Mouse (Mus musculus): ENCODE results near the gene Plscr5. TPM values are rescaled to one million over a fixed set of nuclear protein-coding genes. Genes with fewer than 3 reads are reported as not detected.

Plscr5 gene
- polyA plus RNA-seq, 1 experiment from 2014 or later: 0.22 TPM

- ATAC-seq (ENCODE audit: insufficient read depth, low FRiP score): no peak
- H3K36me3 ChIP-seq (ENCODE audit: control insufficient read depth, insufficient read depth, low read length): no peaks in the 10 kb centered on the region
Observed at GRCm38 (mm10) chr9:92199564-92199963, 6.8 kb downstream of the Plscr5 start.

GRCm38 (mm10) chr9:92204397-92204796 lies 11.7 kb downstream of the Plscr5 start:
- no peaks in the 10 kb centered on the region for H3K9me3 ChIP-seq (replicated peaks; ENCODE audit: control insufficient read depth, low read length)
- 41% methylated on average over 2 of the region's 2 CpGs for WGBS
- no peaks in the 10 kb centered on the region for H3K27me3 ChIP-seq (ENCODE audit: control insufficient read depth, insufficient read depth, low read length)
- H3K4me2 ChIP-seq (ENCODE audit: low read depth, low read length): no peak overlapping the region
- H3K4me1 ChIP-seq (ENCODE audit: control insufficient read depth, insufficient read depth, low read length): no peaks in the 10 kb centered on the region
- H3K9ac ChIP-seq (ENCODE audit: low read length): no peak overlapping the region
- no peak overlapping the region for H3K27ac ChIP-seq (ENCODE audit: low read length)
- no peak for ATAC-seq (ENCODE audit: insufficient read depth, low FRiP score)
- no peak overlapping the region for H3K4me3 ChIP-seq (replicated peaks; ENCODE audit: low read length)
- no peaks in the 10 kb centered on the region for H3K36me3 ChIP-seq (ENCODE audit: control insufficient read depth, insufficient read depth, low read length)

More at GRCm38 (mm10) chr9:92199564-92199963, 6.8 kb downstream of the Plscr5 start:
- H3K4me2 ChIP-seq (ENCODE audit: low read depth, low read length): no peak overlapping the region
- H3K4me1 ChIP-seq (ENCODE audit: control insufficient read depth, insufficient read depth, low read length): no peaks in the 10 kb centered on the region
- no peak overlapping the region for H3K4me3 ChIP-seq (replicated peaks; ENCODE audit: low read length)
- H3K9me3 ChIP-seq (replicated peaks; ENCODE audit: control insufficient read depth, low read length): no peaks in the 10 kb centered on the region
- no peak overlapping the region for H3K9ac ChIP-seq (ENCODE audit: low read length)
- H3K27me3 ChIP-seq (ENCODE audit: control insufficient read depth, insufficient read depth, low read length): no peaks in the 10 kb centered on the region
- WGBS: 70% methylated on average over 5 of the region's 5 CpGs
- no peak overlapping the region for H3K27ac ChIP-seq (ENCODE audit: low read length)

DNA sequence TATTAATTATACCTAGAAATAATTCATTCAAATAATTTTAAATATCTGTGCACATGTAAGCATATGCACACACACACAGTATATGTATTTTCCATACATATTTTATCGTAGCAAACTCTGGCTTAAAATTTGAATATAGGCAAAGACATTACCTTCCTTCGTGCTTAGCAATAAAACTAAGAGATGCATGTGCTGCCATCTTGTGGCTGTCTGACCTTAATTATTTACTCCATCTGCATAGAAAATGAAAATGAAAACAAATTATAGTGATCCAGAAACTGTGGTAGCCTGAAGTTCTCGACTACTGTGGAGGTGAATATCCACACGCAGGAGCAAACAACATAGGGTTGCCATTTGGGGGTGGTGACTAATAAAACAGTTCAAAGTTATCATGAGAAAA lies 14.6 kb downstream of the Plscr5 start:
- no peak overlapping the region for H3K27ac ChIP-seq (ENCODE audit: low read length)
- H3K9me3 ChIP-seq (replicated peaks; ENCODE audit: control insufficient read depth, low read length): no peaks in the 10 kb centered on the region
- H3K4me2 ChIP-seq (ENCODE audit: low read depth, low read length): no peak overlapping the region
- WGBS: 42% methylated on average over 4 of the region's 4 CpGs
- ATAC-seq (ENCODE audit: insufficient read depth, low FRiP score): no peak
- H3K36me3 ChIP-seq (ENCODE audit: control insufficient read depth, insufficient read depth, low read length): no peaks in the 10 kb centered on the region
- H3K4me1 ChIP-seq (ENCODE audit: control insufficient read depth, insufficient read depth, low read length): 0 out of 2 replicates have a peak, but pooled peaks cover 4% of the 10 kb centered on the region
- H3K4me3 ChIP-seq (replicated peaks; ENCODE audit: low read length): no peak overlapping the region
- H3K9ac ChIP-seq (ENCODE audit: low read length): no peak overlapping the region
- H3K27me3 ChIP-seq (ENCODE audit: control insufficient read depth, insufficient read depth, low read length): no peaks in the 10 kb centered on the region

GRCm38 (mm10) chr9:92207757-92208156 lies 15.0 kb downstream of the Plscr5 start:
- Histone ChIP-seq H3K36me3 (ENCODE audit: control insufficient read depth, insufficient read depth, low read length) (no peaks in the 10 kb centered on the region), H3K9me3 (replicated peaks; ENCODE audit: control insufficient read depth, low read length) (no peaks in the 10 kb centered on the region), H3K27me3 (ENCODE audit: control insufficient read depth, insufficient read depth, low read length) (no peaks in the 10 kb centered on the region), H3K4me1 (ENCODE audit: control insufficient read depth, insufficient read depth, low read length) (0 out of 2 replicates have a peak, but pooled peaks cover 4% of the 10 kb centered on the region), H3K4me2 (ENCODE audit: low read depth, low read length) (no peak overlapping the region), H3K4me3 (replicated peaks; ENCODE audit: low read length) (no peak overlapping the region), H3K9ac (ENCODE audit: low read length) (no peak overlapping the region), H3K27ac (ENCODE audit: low read length) (no peak overlapping the region)
- 75% methylated on average over 8 of the region's 8 CpGs for WGBS
- ATAC-seq (ENCODE audit: insufficient read depth, low FRiP score): no peak

DNA sequence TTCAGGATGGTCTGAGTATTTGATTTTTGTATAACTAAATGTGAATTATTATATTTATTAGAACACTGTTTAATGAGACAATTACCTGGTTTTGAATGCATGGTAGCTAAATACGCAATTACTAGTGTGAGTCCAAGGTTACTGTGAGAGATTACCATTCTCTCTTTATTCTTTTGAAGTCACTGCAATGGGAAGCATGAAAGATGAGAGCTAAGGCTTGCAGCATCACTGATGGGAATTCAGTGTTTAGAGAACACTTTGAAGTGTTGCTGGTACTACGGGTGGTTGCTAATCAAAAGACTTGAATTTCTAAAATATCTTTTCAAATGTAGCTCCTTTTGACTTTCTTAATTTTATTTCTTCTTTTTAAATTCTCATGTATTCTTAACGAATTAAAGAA lies 17.1 kb downstream of the Plscr5 start:
- H3K4me1 ChIP-seq (ENCODE audit: control insufficient read depth, insufficient read depth, low read length): 0 out of 2 replicates have a peak, but pooled peaks cover 4% of the 10 kb centered on the region
- H3K9me3 ChIP-seq (replicated peaks; ENCODE audit: control insufficient read depth, low read length): no peaks in the 10 kb centered on the region
- ATAC-seq (ENCODE audit: insufficient read depth, low FRiP score): no peak
- H3K27ac ChIP-seq (ENCODE audit: low read length): no peak overlapping the region
- H3K27me3 ChIP-seq (ENCODE audit: control insufficient read depth, insufficient read depth, low read length): no peaks in the 10 kb centered on the region
- H3K4me2 ChIP-seq (ENCODE audit: low read depth, low read length): no peak overlapping the region
- no peak overlapping the region for H3K4me3 ChIP-seq (replicated peaks; ENCODE audit: low read length)
- WGBS: 76% methylated on average over 3 of the region's 3 CpGs
- no peak overlapping the region for H3K9ac ChIP-seq (ENCODE audit: low read length)
- H3K36me3 ChIP-seq (ENCODE audit: control insufficient read depth, insufficient read depth, low read length): no peaks in the 10 kb centered on the region

GRCm38 (mm10) chr9:92210386-92210967 lies 17.7 kb downstream of the Plscr5 start:
- Histone ChIP-seq H3K27ac (ENCODE audit: low read length) (peak overlapping the region; percentile 49; the same call in 1 of the 2 replicates), H3K9ac (ENCODE audit: low read length) (no peak overlapping the region), H3K9me3 (replicated peaks; ENCODE audit: control insufficient read depth, low read length) (no peaks in the 10 kb centered on the region), H3K4me3 (replicated peaks; ENCODE audit: low read length) (no peak overlapping the region), H3K4me1 (ENCODE audit: control insufficient read depth, insufficient read depth, low read length) (0 out of 2 replicates have a peak, but pooled peaks cover 4% of the 10 kb centered on the region), H3K4me2 (ENCODE audit: low read depth, low read length) (no peak overlapping the region), H3K36me3 (ENCODE audit: control insufficient read depth, insufficient read depth, low read length) (no peaks in the 10 kb centered on the region), H3K27me3 (ENCODE audit: control insufficient read depth, insufficient read depth, low read length) (no peaks in the 10 kb centered on the region)
- peak; percentile 44; the same call in 1 of the 2 replicates for ATAC-seq (ENCODE audit: insufficient read depth, low FRiP score)
- WGBS: 48% methylated on average over 7 of the region's 7 CpGs

- Histone ChIP-seq H3K9me3 (replicated peaks; ENCODE audit: control insufficient read depth, low read length) (no peaks in the 10 kb centered on the region), H3K4me1 (ENCODE audit: control insufficient read depth, insufficient read depth, low read length) (0 out of 2 replicates have a peak, but pooled peaks cover 4% of the 10 kb centered on the region), H3K27ac (ENCODE audit: low read length) (no peak overlapping the region), H3K36me3 (ENCODE audit: control insufficient read depth, insufficient read depth, low read length) (no peaks in the 10 kb centered on the region), H3K27me3 (ENCODE audit: control insufficient read depth, insufficient read depth, low read length) (no peaks in the 10 kb centered on the region), H3K9ac (ENCODE audit: low read length) (no peak overlapping the region), H3K4me2 (ENCODE audit: low read depth, low read length) (no peak overlapping the region), H3K4me3 (replicated peaks; ENCODE audit: low read length) (no peak overlapping the region)
- 23% methylated on average over 3 of the region's 3 CpGs for WGBS
- ATAC-seq (ENCODE audit: insufficient read depth, low FRiP score): no peak
Observed at GRCm38 (mm10) chr9:92211048-92211447, 18.3 kb downstream of the Plscr5 start.

- H3K27me3 ChIP-seq (ENCODE audit: control insufficient read depth, insufficient read depth, low read length): no peaks in the 10 kb centered on the region
- H3K36me3 ChIP-seq (ENCODE audit: control insufficient read depth, insufficient read depth, low read length): no peaks in the 10 kb centered on the region
- no peak overlapping the region for H3K4me3 ChIP-seq (replicated peaks; ENCODE audit: low read length)
- H3K4me1 ChIP-seq (ENCODE audit: control insufficient read depth, insufficient read depth, low read length): no peaks in the 10 kb centered on the region
- no peaks in the 10 kb centered on the region for H3K9me3 ChIP-seq (replicated peaks; ENCODE audit: control insufficient read depth, low read length)
- 56% methylated on average over 4 of the region's 4 CpGs for WGBS
- H3K9ac ChIP-seq (ENCODE audit: low read length): no peak overlapping the region
- ATAC-seq (ENCODE audit: insufficient read depth, low FRiP score): no peak
- no peak overlapping the region for H3K27ac ChIP-seq (ENCODE audit: low read length)
- no peak overlapping the region for H3K4me2 ChIP-seq (ENCODE audit: low read depth, low read length)
Observed at GRCm38 (mm10) chr9:92217484-92217883, 24.7 kb downstream of the Plscr5 start.

DNA sequence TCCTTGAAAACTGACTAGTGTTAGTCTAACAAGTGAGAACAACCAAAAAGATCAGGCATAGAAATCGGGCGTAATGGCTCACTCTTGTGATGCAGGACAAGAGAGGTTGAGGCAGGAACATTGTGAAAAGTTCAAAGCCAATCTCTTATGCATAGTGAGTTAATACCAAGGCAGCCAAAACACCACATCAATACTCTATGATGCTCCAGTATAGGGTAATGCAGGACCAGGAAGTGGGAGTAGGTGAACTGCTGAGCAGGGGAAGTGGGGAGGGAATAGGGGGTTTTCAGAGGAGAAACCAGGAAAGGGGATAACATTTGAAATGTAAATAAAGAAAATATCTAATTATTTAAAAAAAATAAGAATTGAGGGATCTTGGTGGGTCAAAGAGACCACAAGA lies 25.2 kb downstream of the Plscr5 start:
- H3K9ac ChIP-seq (ENCODE audit: low read length): no peak overlapping the region
- H3K36me3 ChIP-seq (ENCODE audit: control insufficient read depth, insufficient read depth, low read length): no peaks in the 10 kb centered on the region
- no peak overlapping the region for H3K4me3 ChIP-seq (replicated peaks; ENCODE audit: low read length)
- ATAC-seq (ENCODE audit: insufficient read depth, low FRiP score): no peak
- no peaks in the 10 kb centered on the region for H3K4me1 ChIP-seq (ENCODE audit: control insufficient read depth, insufficient read depth, low read length)
- H3K27ac ChIP-seq (ENCODE audit: low read length): no peak overlapping the region
- whole genome bisulfite sequencing: 89% methylated on average over 2 of the region's 2 CpGs
- no peaks in the 10 kb centered on the region for H3K27me3 ChIP-seq (ENCODE audit: control insufficient read depth, insufficient read depth, low read length)
- H3K4me2 ChIP-seq (ENCODE audit: low read depth, low read length): no peak overlapping the region
- no peaks in the 10 kb centered on the region for H3K9me3 ChIP-seq (replicated peaks; ENCODE audit: control insufficient read depth, low read length)

All from stomach, embryonic 16.5 days (tissue).